Mouse (Mus musculus): ENCODE measurements around the gene Tmem56. TPM values are rescaled to one million over a fixed set of nuclear protein-coding genes. Genes with fewer than 3 reads are reported as not detected.
A peak's percentile ranks its signal among the peaks of the same experiment; 100 is the strongest.

Tmem56 gene
- total and polyA plus RNA-seq, 3 experiments = 0.32 to 0.39 TPM; not detected in 1

GRCm38 (mm10) chr3:121287151-121287550 lies 4.3 kb upstream of the Tmem56 start:
- peak; percentile 16 for DNase-seq (ENCODE audit: low read depth, low spot score)
- Histone ChIP-seq H3K27me3 (ENCODE audit: control insufficient read depth in 1 of 2, insufficient read depth in 2 of 2, low read length in 2 of 2) (no peaks in the 10 kb centered on the region), H3K4me3 (ENCODE audit: control insufficient read depth in 1 of 2, insufficient read depth in 1 of 2, low read depth in 2 of 2, low read length in 2 of 2) (no peak overlapping the region), H3K36me3 (ENCODE audit: control insufficient read depth in 1 of 2, insufficient read depth in 2 of 2, low read length in 2 of 2) (no peaks in the 10 kb centered on the region; a peak in 1 of 4 replicates), H3K9me3 (replicated peaks; ENCODE audit: insufficient read depth, low read length) (no peaks in the 10 kb centered on the region), H3K9ac (ENCODE audit: control insufficient read depth, low read depth, low read length, poor library complexity, severe bottlenecking) (no peak overlapping the region), H3K4me1 (ENCODE audit: control insufficient read depth in 1 of 2, insufficient read depth in 2 of 2, low read length in 2 of 2) (0 out of 4 replicates have a peak, but pooled peaks cover 0 to 5% of the 10 kb centered on the region in 2 experiments), H3K27ac (ENCODE audit: control insufficient read depth, low read depth, low read length) (no peak overlapping the region), H3K79me2 (ENCODE audit: control insufficient read depth, insufficient read depth, low read length, poor library complexity) (no peaks in the 10 kb centered on the region; the same call in 1 of the 2 replicates)
- TF ChIP-seq CTCF (IDR thresholded peaks at IDR 0.05 in 2 of 3, conservative IDR thresholded peaks at IDR 0.05 in 1 of 3; ENCODE audit: control insufficient read depth in 1 of 3, insufficient read depth in 1 of 3, low read depth in 2 of 3, low read length in 3 of 3, poor library complexity in 1 of 3, severe bottlenecking in 1 of 3) (peak in 1 of 3 experiments; percentile 28; a peak in 1 of 6 replicates), SMC3 (IDR thresholded peaks at IDR 0.05; ENCODE audit: low read depth, low read length) (peak; percentile 8; the same call in 1 of the 2 replicates), TBP (IDR thresholded peaks at IDR 0.05; ENCODE audit: low read depth, low read length) (0 out of 2 replicates have a peak, but pooled peaks have one; percentile 31), ZNF384 (IDR thresholded peaks at IDR 0.05; ENCODE audit: low read depth, low read length) (no peak)

GRCm38 (mm10) chr3:121285219-121285618 lies 2.3 kb upstream of the Tmem56 start:
- no peaks in the 10 kb centered on the region for H3K9me3 ChIP-seq (replicated peaks; ENCODE audit: insufficient read depth, low read length)
- no peak for TF ChIP-seq KAT2A (conservative IDR thresholded peaks at IDR 0.05; ENCODE audit: low read depth, low read length)
- TF ChIP-seq POLR2AphosphoS2 (IDR thresholded peaks at IDR 0.05; ENCODE audit: low read length) = no peak
- TF ChIP-seq MYB (IDR thresholded peaks at IDR 0.05; ENCODE audit: low read depth, low read length) = no peak
- no peak for TF ChIP-seq ZKSCAN1 (IDR thresholded peaks at IDR 0.05; ENCODE audit: low read depth, low read length)
- TF ChIP-seq USF1 (IDR thresholded peaks at IDR 0.05; ENCODE audit: low read depth, low read length) = no peak
- no peak for TF ChIP-seq RCOR1 (IDR thresholded peaks at IDR 0.05; ENCODE audit: low read depth, low read length)
- no peak for TF ChIP-seq ETS1 (IDR thresholded peaks at IDR 0.05; ENCODE audit: low read depth, low read length)
- TF ChIP-seq ZC3H11A (IDR thresholded peaks at IDR 0.05; ENCODE audit: low read depth, low read length) = no peak
- no peak for TF ChIP-seq SMC3 (IDR thresholded peaks at IDR 0.05; ENCODE audit: low read depth, low read length)
- TF ChIP-seq BHLHE40 (IDR thresholded peaks at IDR 0.05; ENCODE audit: borderline replicate concordance, low read depth, low read length) = no peak
- no peak overlapping the region for H3K27ac ChIP-seq (ENCODE audit: control insufficient read depth, low read depth, low read length)
- H3K9ac ChIP-seq (ENCODE audit: control insufficient read depth, low read depth, low read length, poor library complexity, severe bottlenecking) = no peak overlapping the region
- H3K27me3 ChIP-seq (ENCODE audit: control insufficient read depth in 1 of 2, insufficient read depth in 2 of 2, low read length in 2 of 2) = no peaks in the 10 kb centered on the region
- H3K79me2 ChIP-seq (ENCODE audit: control insufficient read depth, insufficient read depth, low read length, poor library complexity) = no peaks in the 10 kb centered on the region
- H3K4me1 ChIP-seq (ENCODE audit: control insufficient read depth in 1 of 2, insufficient read depth in 2 of 2, low read length in 2 of 2) = no peaks in the 10 kb centered on the region
- DNase-seq (ENCODE audit: low read depth, low spot score) = no peak
- H3K4me3 ChIP-seq (ENCODE audit: control insufficient read depth in 1 of 2, insufficient read depth in 1 of 2, low read depth in 2 of 2, low read length in 2 of 2) = no peak overlapping the region
- no peaks in the 10 kb centered on the region for H3K36me3 ChIP-seq (ENCODE audit: control insufficient read depth in 1 of 2, insufficient read depth in 2 of 2, low read length in 2 of 2)

GRCm38 (mm10) chr3:121279679-121280078 lies 3.2 kb downstream of the Tmem56 start:
- peaks cover 0 to 5% of the 10 kb centered on the region in 2 experiments; a peak in 3 of 4 replicates for H3K27me3 ChIP-seq (ENCODE audit: control insufficient read depth in 1 of 2, insufficient read depth in 2 of 2, low read length in 2 of 2)
- H3K4me3 ChIP-seq (ENCODE audit: control insufficient read depth in 1 of 2, insufficient read depth in 1 of 2, low read depth in 2 of 2, low read length in 2 of 2) = no peak overlapping the region
- H3K9ac ChIP-seq (ENCODE audit: control insufficient read depth, low read depth, low read length, poor library complexity, severe bottlenecking) = no peak overlapping the region
- no peaks in the 10 kb centered on the region for H3K4me1 ChIP-seq (ENCODE audit: control insufficient read depth in 1 of 2, insufficient read depth in 2 of 2, low read length in 2 of 2)
- no peak overlapping the region for H3K27ac ChIP-seq (ENCODE audit: control insufficient read depth, low read depth, low read length)
- H3K79me2 ChIP-seq (ENCODE audit: control insufficient read depth, insufficient read depth, low read length, poor library complexity) = no peaks in the 10 kb centered on the region
- no peaks in the 10 kb centered on the region for H3K9me3 ChIP-seq (replicated peaks; ENCODE audit: insufficient read depth, low read length)
- H3K36me3 ChIP-seq (ENCODE audit: control insufficient read depth in 1 of 2, insufficient read depth in 2 of 2, low read length in 2 of 2) = no peaks in the 10 kb centered on the region
- no peak for DNase-seq (ENCODE audit: low read depth, low spot score)
- no peak for TF ChIP-seq USF2 (IDR thresholded peaks at IDR 0.05; ENCODE audit: borderline replicate concordance in 1 of 2, insufficient read depth in 1 of 2, low read depth in 1 of 2, low read length in 2 of 2)
- no peak for TF ChIP-seq ZNF384 (IDR thresholded peaks at IDR 0.05; ENCODE audit: low read depth, low read length)
- no peak for TF ChIP-seq SIN3A (IDR thresholded peaks at IDR 0.05; ENCODE audit: low read length)
